Mouse (Mus musculus) heart, adult 8-10 months (tissue): ENCODE measurements around the gene Naa80. TPM values are rescaled to one million over a fixed set of nuclear protein-coding genes. Genes with fewer than 3 reads are reported as not detected.

Experiments
- DNase-seq: peaks from one replicate; pipeline ENCODE4 v3.0.0; 2022; ENCODE audit warnings: low spot score
- total RNA-seq, 4 experiments: library from RNA; stranded (reverse); gene quantifications; 2 replicates each; pipeline ENCODE4 v1.2.4; 2022

Naa80 gene
- 10 to 100 TPM; 18.8 to 24.3 (median 21.1) TPM for total RNA-seq

- DNase-seq = no peak
Observed at GRCm38 (mm10) chr9:107578587-107578986, at the start of gene Naa80. TSS of gene Naa80 (plus strand) at chr9:107578887.

- peak; percentile 96 for DNase-seq
Observed at GRCm38 (mm10) chr9:107533791-107534407, 44.8 kb upstream of the Naa80 start, which contains the start of gene Tmem115. TSS of gene Tmem115 (plus strand) at chr9:107533945.

DNA sequence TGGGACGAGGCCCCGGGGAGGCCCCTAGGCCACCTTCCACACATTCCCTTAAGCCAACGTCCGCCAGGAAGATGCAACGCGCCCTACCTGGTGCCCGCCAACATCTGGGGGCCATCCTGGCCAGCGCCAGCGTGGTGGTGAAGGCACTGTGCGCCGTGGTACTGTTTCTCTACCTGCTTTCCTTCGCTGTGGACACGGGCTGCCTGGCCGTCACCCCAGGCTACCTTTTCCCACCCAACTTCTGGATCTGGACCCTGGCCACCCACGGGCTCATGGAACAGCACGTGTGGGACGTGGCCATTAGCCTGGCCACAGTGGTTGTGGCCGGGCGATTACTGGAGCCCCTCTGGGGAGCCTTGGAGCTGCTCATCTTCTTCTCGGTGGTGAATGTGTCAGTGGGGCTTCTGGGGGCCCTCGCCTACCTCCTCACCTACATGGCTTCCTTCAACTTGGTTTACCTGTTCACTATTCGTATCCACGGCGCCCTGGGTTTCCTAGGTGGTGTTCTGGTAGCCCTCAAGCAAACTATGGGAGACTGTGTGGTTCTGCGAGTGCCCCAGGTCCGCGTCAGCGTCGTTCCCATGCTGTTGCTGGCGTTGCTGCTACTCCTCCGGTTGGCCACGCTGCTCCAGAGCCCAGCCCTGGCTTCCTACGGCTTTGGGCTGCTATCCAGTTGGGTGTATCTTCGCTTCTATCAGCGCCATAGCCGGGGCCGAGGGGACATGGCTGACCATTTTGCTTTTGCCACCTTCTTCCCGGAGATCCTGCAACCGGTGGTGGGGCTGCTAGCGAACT lies 44.1 kb upstream of the Naa80 start:
- no peak for DNase-seq

- no peak for DNase-seq
Observed at GRCm38 (mm10) chr9:107538231-107538630, 40.5 kb upstream of the Naa80 start.

DNA sequence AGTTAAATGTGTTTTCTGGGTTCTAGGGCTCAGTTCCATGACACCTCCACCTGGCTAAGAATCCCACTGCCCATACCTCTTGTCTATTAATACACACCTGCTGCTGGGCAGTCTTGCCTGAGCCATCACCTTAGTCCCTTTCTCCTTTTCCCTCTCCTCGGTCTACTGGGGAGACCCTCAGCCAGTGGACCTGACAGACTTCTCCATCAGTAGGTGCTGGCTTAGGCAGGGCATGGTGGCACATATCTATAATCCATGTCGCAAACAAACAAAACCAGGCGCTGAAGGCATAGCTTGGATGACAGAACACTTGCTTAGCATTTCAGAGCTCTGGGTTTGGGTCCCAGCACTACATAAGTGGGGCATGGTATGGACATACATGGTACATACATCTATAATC lies 40.0 kb upstream of the Naa80 start:
- DNase-seq = no peak

- no peak for DNase-seq
Observed at GRCm38 (mm10) chr9:107539940-107540339, 38.7 kb upstream of the Naa80 start.

DNA sequence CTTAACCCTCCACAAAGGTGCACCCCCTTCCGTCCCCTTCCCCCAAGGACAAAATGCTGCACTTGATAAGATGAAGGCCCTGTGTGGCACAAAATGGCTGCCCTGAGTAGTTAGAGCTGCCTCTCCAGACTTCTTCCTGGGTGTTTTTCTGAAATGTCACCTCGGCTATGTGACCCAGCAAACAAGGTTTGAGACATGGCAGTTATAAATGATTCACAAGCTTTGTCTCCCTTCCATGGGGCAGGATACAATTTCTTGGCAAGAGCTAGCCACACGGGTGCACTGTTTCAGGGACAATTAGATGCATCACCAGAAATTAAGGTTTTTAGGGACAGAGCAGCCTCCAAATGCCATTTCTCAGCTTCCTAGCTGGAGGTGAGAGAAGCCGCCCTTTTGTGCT lies 38.3 kb upstream of the Naa80 start:
- no peak for DNase-seq

- no peak for DNase-seq
Observed at GRCm38 (mm10) chr9:107541005-107541404, 37.7 kb upstream of the Naa80 start.

DNA sequence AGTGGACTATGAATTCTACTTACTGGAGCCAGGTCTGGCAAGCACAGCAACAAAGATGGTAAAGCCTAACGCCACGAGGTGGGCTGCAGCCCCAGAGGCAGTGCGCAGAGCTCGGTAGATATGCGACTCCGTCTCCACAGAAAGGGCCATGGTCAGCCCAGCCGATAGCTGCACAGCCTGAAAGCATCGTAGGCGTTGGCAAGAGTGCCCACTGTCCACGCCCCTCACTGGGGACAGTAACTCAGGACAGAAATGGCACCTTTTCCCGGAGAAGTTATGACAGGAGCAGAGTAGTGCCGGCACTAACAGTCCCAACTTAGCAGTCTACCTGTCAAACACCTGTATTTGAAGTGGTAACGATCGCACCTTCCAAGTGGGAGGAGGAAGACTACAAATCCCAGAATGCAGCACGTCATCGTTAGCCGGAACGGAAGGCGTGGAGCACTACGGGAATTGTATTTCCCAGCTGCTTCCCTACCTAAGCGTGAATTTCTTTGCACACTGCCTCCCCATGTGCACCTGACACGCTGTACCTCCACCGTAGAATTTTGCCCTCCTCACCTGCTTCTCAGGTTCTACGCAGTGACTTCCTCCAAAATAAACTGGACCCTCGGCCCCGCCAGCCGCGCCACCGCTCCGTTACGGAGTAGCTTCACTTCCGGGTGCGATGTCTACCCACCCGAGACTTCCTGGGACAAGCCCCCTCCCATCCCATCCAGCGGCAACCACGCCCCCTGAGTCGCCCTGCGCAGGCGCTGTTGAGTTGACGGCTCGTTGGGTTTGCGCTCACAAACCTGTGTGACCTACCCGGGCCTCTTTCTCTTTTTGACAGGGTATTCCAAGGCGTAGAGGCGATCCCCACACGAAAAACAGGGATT lies 37.0 kb upstream of the Naa80 start, which contains the start of the genes Cyb561d2 and Nprl2:
Gene Cyb561d2 (minus strand): TSS at position 720 of the 878 bp plus-strand sequence.
Gene Nprl2 (plus strand): TSS at position 753 of the 878 bp plus-strand sequence.
- DNase-seq = peak; percentile 94

- DNase-seq = no peak
Observed at GRCm38 (mm10) chr9:107542352-107542686, 36.4 kb upstream of the Naa80 start.

GRCm38 (mm10) chr9:107542721-107543120 lies 36.0 kb upstream of the Naa80 start:
- no peak for DNase-seq

GRCm38 (mm10) chr9:107543299-107543698 lies 35.4 kb upstream of the Naa80 start:
- DNase-seq = no peak

- DNase-seq = no peak
Observed at GRCm38 (mm10) chr9:107544196-107544700, 34.4 kb upstream of the Naa80 start.

GRCm38 (mm10) chr9:107544729-107545128 lies 34.0 kb upstream of the Naa80 start:
- no peak for DNase-seq

DNA sequence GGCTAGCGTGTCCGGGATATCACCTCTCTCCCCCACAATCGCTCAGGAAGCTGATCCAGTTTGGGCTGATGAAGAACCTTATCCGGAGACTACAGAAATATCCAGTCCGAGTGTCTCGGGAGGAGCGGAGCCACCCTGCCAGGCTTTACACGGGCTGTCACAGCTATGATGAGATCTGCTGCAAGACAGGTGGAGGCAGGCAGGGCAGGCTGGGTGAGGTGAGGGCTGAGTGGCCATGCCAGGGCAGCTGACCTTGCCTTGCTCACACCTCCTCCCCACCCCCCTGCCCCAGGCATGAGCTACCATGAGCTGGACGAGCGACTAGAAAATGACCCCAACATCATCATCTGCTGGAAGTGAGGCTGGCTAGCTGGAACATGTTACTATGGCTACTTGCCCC lies 33.5 kb upstream of the Naa80 start:
- no peak for DNase-seq

GRCm38 (mm10) chr9:107545602-107546001 lies 33.1 kb upstream of the Naa80 start:
- peak; percentile 74 for DNase-seq

- DNase-seq = peak; percentile 86
Observed at GRCm38 (mm10) chr9:107547026-107547425, 31.7 kb upstream of the Naa80 start, which contains the start of gene Zmynd10. TSS of gene Zmynd10 (plus strand) at chr9:107547298.

DNA sequence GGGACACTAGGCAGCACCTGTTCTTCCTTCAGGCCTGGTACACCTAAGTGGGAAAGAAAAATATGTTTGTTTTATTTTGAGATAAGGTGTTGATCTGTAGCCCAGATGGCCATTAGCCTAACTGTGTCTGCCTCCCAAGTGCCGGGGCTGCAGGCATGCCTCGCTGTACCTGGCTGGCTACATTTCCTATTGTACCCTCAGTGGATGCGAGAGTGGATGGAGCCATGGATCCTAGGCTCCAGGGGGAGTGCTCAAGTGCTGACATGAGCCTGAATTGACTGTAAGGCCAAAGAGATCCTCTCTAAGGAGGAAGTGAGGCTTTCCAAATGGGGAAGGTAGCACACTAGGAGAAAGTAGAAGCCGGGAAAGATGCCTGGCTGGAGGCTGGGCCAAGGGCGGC lies 30.7 kb upstream of the Naa80 start:
- DNase-seq = no peak

DNA sequence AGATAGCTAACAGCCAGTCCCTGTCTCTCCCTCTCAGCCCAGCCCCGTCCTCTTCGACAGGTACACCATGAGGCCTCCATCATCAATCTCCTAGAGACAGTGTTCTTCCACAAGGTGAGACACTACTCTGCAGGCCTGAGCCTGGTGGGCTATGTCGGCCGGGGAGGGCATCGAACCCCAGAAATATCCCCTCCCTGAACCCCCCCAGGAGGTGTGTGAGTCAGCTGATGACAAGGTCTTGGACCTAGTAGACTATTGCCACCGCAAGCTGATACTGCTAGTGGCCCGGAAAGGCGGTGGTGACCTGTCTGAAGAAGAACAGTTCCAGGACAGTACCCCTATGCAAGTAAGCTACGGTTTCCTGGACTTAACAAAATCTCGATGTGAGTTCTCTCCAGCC lies 29.9 kb upstream of the Naa80 start:
- no peak for DNase-seq

DNA sequence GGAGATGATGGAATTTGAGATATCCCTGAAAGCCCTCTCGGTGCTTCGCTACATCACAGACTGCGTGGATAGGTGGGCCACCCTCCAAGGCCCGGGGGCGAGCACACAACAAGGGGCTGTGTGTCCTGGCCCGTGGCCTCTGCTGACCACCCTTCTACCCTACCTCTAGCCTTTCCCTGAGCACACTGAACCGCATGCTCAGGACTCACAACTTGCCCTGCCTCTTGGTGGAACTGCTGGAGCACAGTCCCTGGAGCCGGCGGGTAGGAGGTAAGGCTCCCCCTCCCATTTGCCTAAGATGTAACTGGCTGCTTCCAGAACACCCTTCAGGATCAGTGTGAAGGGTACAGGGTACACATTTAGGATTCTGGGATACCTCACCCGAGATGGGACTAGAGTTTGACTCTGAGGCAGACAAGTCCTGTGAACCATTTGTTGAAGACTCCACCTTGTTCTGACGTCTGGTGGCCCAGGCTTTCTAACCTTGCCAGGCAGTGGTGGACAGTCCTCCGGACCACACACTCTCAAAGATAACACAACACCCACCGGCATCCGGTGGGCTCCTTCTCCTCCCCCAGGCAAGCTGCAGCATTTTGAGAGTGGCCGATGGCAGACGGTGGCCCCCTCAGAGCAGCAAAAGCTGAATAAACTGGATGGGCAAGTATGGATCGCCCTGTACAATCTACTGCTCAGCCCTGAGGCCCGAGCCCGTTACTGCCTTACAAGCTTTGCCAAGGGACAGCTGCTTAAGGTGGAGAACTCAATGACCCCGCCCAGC lies 29.2 kb upstream of the Naa80 start:
- DNase-seq = no peak

- no peak for DNase-seq
Observed at GRCm38 (mm10) chr9:107550491-107551116, 28.1 kb upstream of the Naa80 start.
